Mouse (Mus musculus) bone marrow macrophage, adult 2 months (primary cell): ENCODE data around the gene Pycr2.
"Not testable (repeated sequence)": the region's sequence is repeated elsewhere in the genome, so short reads cannot be mapped to it uniquely, and the experiment has no call there.

Source experiments
- CTCF ChIP-seq: IDR thresholded peaks from 2 replicates; pipeline ENCODE4 v1.5.1; 2012; ENCODE audit warnings: low read depth, mild to moderate bottlenecking, low read length, moderate library complexity
- POLR2A ChIP-seq: IDR thresholded peaks from 2 replicates; pipeline ENCODE4 v1.6.1; 2012; ENCODE audit warnings: mild to moderate bottlenecking, low read depth, low read length, borderline replicate concordance

DNA sequence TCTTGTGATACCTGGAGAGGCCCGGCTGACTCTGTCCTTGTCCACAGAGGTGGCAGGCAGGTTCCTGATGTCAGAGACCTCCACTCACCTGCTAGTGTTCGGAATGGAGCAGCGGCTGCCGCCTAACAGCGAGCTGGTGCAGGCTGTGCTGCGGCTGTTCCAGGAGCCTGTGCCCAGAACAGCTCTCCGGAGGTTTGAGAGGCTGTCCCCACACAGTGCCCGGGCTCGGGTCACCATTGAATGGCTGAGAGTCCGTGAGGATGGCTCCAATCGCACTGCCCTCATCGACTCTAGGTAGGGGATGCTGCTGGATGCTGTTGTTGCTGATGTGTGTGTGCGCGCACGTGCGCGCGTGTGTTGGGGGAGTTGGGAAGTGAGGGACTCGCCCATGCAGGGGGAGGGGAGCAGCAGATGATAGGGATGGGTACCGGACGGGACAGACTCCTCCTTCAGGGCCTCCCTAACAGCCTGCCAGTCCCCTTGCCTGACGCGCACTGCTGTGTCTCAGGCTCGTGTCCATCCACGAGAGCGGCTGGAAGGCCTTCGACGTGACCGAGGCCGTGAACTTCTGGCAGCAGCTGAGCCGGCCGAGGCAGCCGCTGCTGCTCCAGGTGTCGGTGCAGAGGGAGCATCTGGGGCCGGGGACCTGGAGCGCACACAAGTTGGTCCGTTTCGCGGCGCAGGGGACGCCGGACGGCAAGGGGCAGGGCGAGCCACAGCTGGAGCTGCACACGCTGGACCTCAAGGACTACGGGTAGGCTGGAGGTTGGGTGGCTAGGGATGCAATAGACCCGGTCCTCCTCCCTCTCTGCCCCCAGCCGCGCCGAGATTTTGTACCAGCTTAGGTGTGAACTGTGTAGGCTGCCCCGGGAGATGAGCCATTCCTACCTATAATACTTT, 9.8 kb upstream of the Pycr2 start:
- TF ChIP-seq CTCF, POLR2A: not testable (repeated sequence)
